Mouse (Mus musculus) CH12.LX (cell line): Measurements from ENCODE around the gene Napb.
A peak's percentile ranks its signal among the peaks of the same experiment; 100 is the strongest.

Experiments
- BHLHE40 ChIP-seq: IDR thresholded peaks from 2 replicates; pipeline ENCODE4 v1.6.1; 2011; ENCODE audit warnings: mild to moderate bottlenecking, low read depth, low read length, improper control_type of control experiment
- CTCF ChIP-seq, 2 experiments: IDR thresholded peaks in 1 of 2; conservative IDR thresholded peaks in 1 of 2; 2 replicates each; pipeline ENCODE4 v1.5.1; 2011 to 2012; ENCODE audit warnings: low read depth in 2 of 2, low read length in 2 of 2, improper control_type of control experiment in 1 of 2, inconsistent platforms in 1 of 2, mild to moderate bottlenecking in 1 of 2, moderate library complexity in 1 of 2
- ELF1 ChIP-seq: IDR thresholded peaks from 2 replicates; pipeline ENCODE4 v1.6.1; 2014; ENCODE audit warnings: low read depth, mild to moderate bottlenecking, inconsistent platforms, low read length, improper control_type of control experiment
- GABPA ChIP-seq: IDR thresholded peaks from 2 replicates; pipeline ENCODE4 v1.6.1; 2012; ENCODE audit warnings: low read depth, low read length, improper control_type of control experiment, inconsistent platforms; ENCODE audit not compliant: insufficient replicate concordance
- NELFE ChIP-seq: IDR thresholded peaks from 2 replicates; pipeline ENCODE4 v1.6.1; 2011; ENCODE audit warnings: low read depth, low read length, improper control_type of control experiment
- NRF1 ChIP-seq: IDR thresholded peaks from 2 replicates; pipeline ENCODE4 v1.6.1; 2014; ENCODE audit warnings: low read depth, mild to moderate bottlenecking, inconsistent platforms, low read length, improper control_type of control experiment, moderate library complexity

- TF ChIP-seq GABPA, result no peak
- TF ChIP-seq CTCF (conservative IDR thresholded peaks at IDR 0.05 in 1 of 2, IDR thresholded peaks at IDR 0.05 in 1 of 2; ENCODE audit: low read depth in 2 of 2, low read length in 2 of 2), result peak; percentile 53 to 76; a peak in 3 of 4 replicates
- TF ChIP-seq ELF1, result no peak
- no peak for TF ChIP-seq BHLHE40
- no peak for TF ChIP-seq NELFE
- no peak for TF ChIP-seq NRF1
These were observed 25.7 kb downstream of the Napb start for GRCm38 (mm10) chr2:148706409-148707201.
